Mouse (Mus musculus): ENCODE data around the gene Car11. TPM values are rescaled to one million over a fixed set of nuclear protein-coding genes. Genes with fewer than 3 reads are reported as not detected.

The Car11 gene
- polyA plus RNA-seq, 1 experiment from 2014 or later, result 14.9 TPM

- H3K4me1 ChIP-seq, result peaks cover 72% of the 10 kb centered on the region
- H3K4me2 ChIP-seq, result peak overlapping the region; percentile 99
- peaks cover 22% of the 10 kb centered on the region for H3K36me3 ChIP-seq (ENCODE audit: poor library complexity, severe bottlenecking)
- H3K4me3 ChIP-seq, result peak overlapping the region; percentile 57
- H3K9ac ChIP-seq, result peak overlapping the region; percentile 83
- WGBS, result under 1% methylated on average over 44 of the region's 45 CpGs
- no peaks in the 10 kb centered on the region for H3K9me3 ChIP-seq (replicated peaks)
- no peak for ATAC-seq
- peak overlapping the region; percentile 75 for H3K27ac ChIP-seq
- H3K27me3 ChIP-seq, result no peaks in the 10 kb centered on the region
Measured at GRCm38 (mm10) chr7:45706721-45707241, 7.1 kb downstream of the Car11 start.

- no peaks in the 10 kb centered on the region for H3K27me3 ChIP-seq
- H3K4me1 ChIP-seq, result peaks cover 72% of the 10 kb centered on the region
- H3K9me3 ChIP-seq (replicated peaks), result no peaks in the 10 kb centered on the region
- H3K9ac ChIP-seq, result peak overlapping the region; percentile 57
- H3K4me3 ChIP-seq, result peak overlapping the region; percentile 57
- ATAC-seq, result no peak
- H3K27ac ChIP-seq, result peak overlapping the region; percentile 75
- WGBS, result under 1% methylated on average over 27 of the region's 27 CpGs
- H3K36me3 ChIP-seq (ENCODE audit: poor library complexity, severe bottlenecking), result peaks cover 29% of the 10 kb centered on the region
- peak overlapping the region; percentile 99 for H3K4me2 ChIP-seq
Measured at GRCm38 (mm10) chr7:45707375-45707967, 7.8 kb downstream of the Car11 start.

GRCm38 (mm10) chr7:45708221-45708761 is 8.6 kb downstream of the Car11 start:
- Histone ChIP-seq H3K9me3 (replicated peaks) (no peaks in the 10 kb centered on the region), H3K4me1 (peaks cover 68% of the 10 kb centered on the region), H3K9ac (peak overlapping the region; percentile 6), H3K36me3 (ENCODE audit: poor library complexity, severe bottlenecking) (peaks cover 37% of the 10 kb centered on the region), H3K4me2 (peak overlapping the region; percentile 99), H3K27ac (peak overlapping the region; percentile 59), H3K27me3 (no peaks in the 10 kb centered on the region), H3K4me3 (no peak overlapping the region)
- ATAC-seq, result no peak
- 59% methylated on average over 13 of the region's 13 CpGs for WGBS

- no peak overlapping the region for H3K9ac ChIP-seq
- H3K27me3 ChIP-seq, result no peaks in the 10 kb centered on the region
- H3K27ac ChIP-seq, result peak overlapping the region; percentile 65
- H3K36me3 ChIP-seq (ENCODE audit: poor library complexity, severe bottlenecking), result peaks cover 40% of the 10 kb centered on the region
- peaks cover 62% of the 10 kb centered on the region for H3K4me1 ChIP-seq
- 0 out of 2 replicates have a peak, but pooled peaks have one; percentile 3 for ATAC-seq
- H3K4me2 ChIP-seq, result peak overlapping the region; percentile 99; the same call in 1 of the 2 replicates
- 49% methylated on average over 6 of the region's 6 CpGs for WGBS
- H3K9me3 ChIP-seq (replicated peaks), result no peaks in the 10 kb centered on the region
- no peak overlapping the region for H3K4me3 ChIP-seq
Measured at GRCm38 (mm10) chr7:45709036-45709435, 9.4 kb downstream of the Car11 start.

- peak overlapping the region; percentile 99; the same call in 1 of the 2 replicates for H3K4me2 ChIP-seq
- peak overlapping the region; percentile 65 for H3K27ac ChIP-seq
- no peaks in the 10 kb centered on the region for H3K9me3 ChIP-seq (replicated peaks)
- H3K9ac ChIP-seq, result peak overlapping the region; percentile 26; the same call in 1 of the 2 replicates
- no peaks in the 10 kb centered on the region for H3K27me3 ChIP-seq
- no peak overlapping the region for H3K4me3 ChIP-seq
- ATAC-seq, result no peak
- peaks cover 40% of the 10 kb centered on the region for H3K36me3 ChIP-seq (ENCODE audit: poor library complexity, severe bottlenecking)
- H3K4me1 ChIP-seq, result peaks cover 66% of the 10 kb centered on the region
- WGBS, result 77% methylated on average over 14 of the region's 14 CpGs
Measured at GRCm38 (mm10) chr7:45709677-45710355, 10.2 kb downstream of the Car11 start.

- no peaks in the 10 kb centered on the region for H3K27me3 ChIP-seq
- WGBS, result 94% methylated on average over 20 of the region's 20 CpGs
- peaks cover 63% of the 10 kb centered on the region for H3K4me1 ChIP-seq
- H3K4me3 ChIP-seq, result no peak overlapping the region
- peaks cover 40% of the 10 kb centered on the region for H3K36me3 ChIP-seq (ENCODE audit: poor library complexity, severe bottlenecking)
- H3K9me3 ChIP-seq (replicated peaks), result no peaks in the 10 kb centered on the region
- no peak overlapping the region for H3K4me2 ChIP-seq
- peak overlapping the region; percentile 65; the same call in 1 of the 2 replicates for H3K27ac ChIP-seq
- ATAC-seq, result no peak
- no peak overlapping the region for H3K9ac ChIP-seq
Measured at GRCm38 (mm10) chr7:45710477-45711191, 11.0 kb downstream of the Car11 start.

- ATAC-seq, result no peak
- 93% methylated on average over 24 of the region's 24 CpGs for WGBS
- Histone ChIP-seq H3K9ac (no peak overlapping the region), H3K4me3 (no peak overlapping the region), H3K27me3 (no peaks in the 10 kb centered on the region), H3K4me1 (peaks cover 63% of the 10 kb centered on the region), H3K36me3 (ENCODE audit: poor library complexity, severe bottlenecking) (peaks cover 40% of the 10 kb centered on the region), H3K27ac (no peak overlapping the region), H3K4me2 (no peak overlapping the region), H3K9me3 (replicated peaks) (no peaks in the 10 kb centered on the region)
Measured at GRCm38 (mm10) chr7:45711316-45712021, 11.8 kb downstream of the Car11 start.

- WGBS, result 88% methylated on average over 21 of the region's 21 CpGs
- Histone ChIP-seq H3K4me1 (peaks cover 63% of the 10 kb centered on the region), H3K9me3 (replicated peaks) (no peaks in the 10 kb centered on the region), H3K27me3 (no peaks in the 10 kb centered on the region), H3K9ac (no peak overlapping the region), H3K27ac (no peak overlapping the region), H3K4me2 (no peak overlapping the region), H3K4me3 (no peak overlapping the region), H3K36me3 (ENCODE audit: poor library complexity, severe bottlenecking) (peaks cover 40% of the 10 kb centered on the region)
- no peak for ATAC-seq
Measured at GRCm38 (mm10) chr7:45712022-45712757, 12.5 kb downstream of the Car11 start.

GRCm38 (mm10) chr7:45713396-45713795 is 13.8 kb downstream of the Car11 start:
- peaks cover 40% of the 10 kb centered on the region for H3K36me3 ChIP-seq (ENCODE audit: poor library complexity, severe bottlenecking)
- 93% methylated on average over 16 of the region's 16 CpGs for WGBS
- H3K9ac ChIP-seq, result peak overlapping the region; percentile 4; the same call in 1 of the 2 replicates
- no peak for ATAC-seq
- H3K4me2 ChIP-seq, result no peak overlapping the region
- H3K4me1 ChIP-seq, result peaks cover 52% of the 10 kb centered on the region
- no peaks in the 10 kb centered on the region for H3K27me3 ChIP-seq
- no peak overlapping the region for H3K4me3 ChIP-seq
- no peaks in the 10 kb centered on the region for H3K9me3 ChIP-seq (replicated peaks)
- H3K27ac ChIP-seq, result no peak overlapping the region

- peak overlapping the region; percentile 69 for H3K4me3 ChIP-seq
- ATAC-seq, result no peak
- H3K27me3 ChIP-seq, result no peaks in the 10 kb centered on the region
- no peak overlapping the region for H3K9ac ChIP-seq
- WGBS, result 82% methylated on average over 6 of the region's 6 CpGs
- H3K4me2 ChIP-seq, result peak overlapping the region; percentile 96
- no peak overlapping the region for H3K27ac ChIP-seq
- peaks cover 40% of the 10 kb centered on the region for H3K36me3 ChIP-seq (ENCODE audit: poor library complexity, severe bottlenecking)
- H3K4me1 ChIP-seq, result peaks cover 52% of the 10 kb centered on the region
- no peaks in the 10 kb centered on the region for H3K9me3 ChIP-seq (replicated peaks)
Measured at GRCm38 (mm10) chr7:45713881-45714520, 14.4 kb downstream of the Car11 start.
